Mouse (Mus musculus) E14TG2a.4 (cell line): ENCODE measurements around the gene Trat1.

Source experiments
- CTCF ChIP-seq: conservative IDR thresholded peaks from 2 replicates; pipeline ENCODE4 v1.5.1; 2014; ENCODE audit warnings: low read length
- POU5F1 ChIP-seq: IDR thresholded peaks from 2 replicates; pipeline ENCODE4 v1.6.1; 2014; ENCODE audit warnings: low read length, borderline replicate concordance

GRCm38 (mm10) chr16:48816695-48817094 is 44.9 kb upstream of the Trat1 start, which contains the start of gene Retnlb:
- no peak for TF ChIP-seq CTCF
- no peak for TF ChIP-seq POU5F1
